Mouse (Mus musculus) retina, postnatal 1 day (tissue): Measurements from ENCODE around the gene Ctnnb1.

ENCODE experiments used
- DNase-seq: peaks from one replicate; pipeline ENCODE4 v3.0.0-alpha.2; 2012

Ctnnb1 gene

GRCm38 (mm10) chr9:121005961-121006360 lies 76.9 kb downstream of the Ctnnb1 start:
- DNase-seq = no peak
